Mouse (Mus musculus) heart, postnatal 0 days (tissue): ENCODE data around the gene Anapc15.

ENCODE experiments used
- CTCF ChIP-seq: IDR thresholded peaks from 2 replicates; pipeline ENCODE4 v1.5.1; 2016; ENCODE audit warnings: antibody characterized with exemption, control low read depth, low read depth
- EP300 ChIP-seq: IDR thresholded peaks from 2 replicates; pipeline ENCODE4 v1.6.1; 2016; ENCODE audit warnings: antibody characterized with exemption, low read depth

DNA sequence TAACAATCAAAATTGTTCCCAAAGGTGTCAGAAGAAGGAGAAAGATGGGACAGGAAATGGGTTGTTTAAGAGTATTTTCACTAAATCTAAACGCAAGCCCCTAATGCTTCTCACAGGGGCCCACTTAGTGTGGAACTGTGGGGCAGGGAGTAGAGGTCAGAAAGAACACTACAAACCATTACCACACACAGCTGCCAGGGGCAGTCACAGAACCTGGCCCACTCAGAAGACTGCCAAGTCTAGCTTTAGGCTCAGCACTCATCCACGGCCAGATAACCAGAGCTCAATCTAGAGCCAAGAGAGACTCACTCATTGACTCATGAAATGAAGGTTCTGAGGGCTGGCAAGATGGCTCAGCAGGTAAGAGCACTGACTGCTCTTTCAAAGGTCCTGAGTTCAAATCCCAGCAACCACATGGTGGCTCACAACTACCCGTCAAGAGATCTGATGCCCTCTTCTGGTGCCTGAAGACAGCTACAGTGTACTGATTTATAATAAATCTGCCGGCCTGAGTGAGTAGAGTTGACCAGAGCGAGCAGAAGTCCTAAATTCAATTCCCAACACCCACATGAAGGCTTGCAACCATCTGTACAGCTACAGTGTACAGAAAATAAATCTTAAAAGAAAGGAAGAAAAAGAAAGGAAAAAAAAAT lies 27.9 kb upstream of the Anapc15 start:
- TF ChIP-seq CTCF (no peak; the same call in 1 of the 2 replicates), EP300 (no peak)
